In genomic region chr7:137847856-137848255, GRCm38 (mm10) we compare ENCODE assay signal across 12 mouse cellular contexts.
DNase-seq lines count a peak whose midpoint lies in the region; ATAC-seq and TF ChIP-seq lines count a peak whose summit lies in the region.
"Had no signal": no experiment of that assay in that cellular context is flagged by ENCODE, and none has a peak within 500 bp of the region (broad histone marks: within the 10 kb centered on the region; RNA-seq: fewer than 3 reads in every experiment).

No protein-coding gene starts in this region.

- intact Hi-C loops in left cerebral cortex, postnatal 4 days (cut with DNase I) = no loop called here

- H3K36me3 ChIP-seq in midbrain, postnatal 0 days (ENCODE audit: insufficient read depth, low read length) = no peaks in the 10 kb centered on the region
- H3K36me3 ChIP-seq: heart, embryonic 13.5 days; limb, embryonic 12.5 days had no signal

- H3K4me2 ChIP-seq in midbrain, postnatal 0 days (ENCODE audit: low read depth, low read length, poor library complexity, severe bottlenecking) = no peak overlapping the region
- H3K4me2 ChIP-seq: heart, embryonic 13.5 days; limb, embryonic 12.5 days had no signal

- no peaks in the 10 kb centered on the region; the same call in 1 of the 2 replicates for H3K4me1 ChIP-seq in midbrain, postnatal 0 days (ENCODE audit: insufficient read depth, low read length)
- H3K4me1 ChIP-seq: heart, embryonic 13.5 days had no signal

- no peak for ATAC-seq in midbrain, postnatal 0 days (ENCODE audit: low FRiP score)
- no peak for ATAC-seq in erythroid progenitor cell, adult 5-6 weeks (replicated peaks; ENCODE audit: low FRiP score, poor library complexity, severe bottlenecking)

- H3K4me3 ChIP-seq in midbrain, postnatal 0 days (ENCODE audit: low read depth, low read length) = no peak overlapping the region
- H3K4me3 ChIP-seq: heart, embryonic 13.5 days; limb, embryonic 12.5 days had no signal

- WGBS in midbrain, postnatal 0 days = 29% methylated on average over 11 of the region's 11 CpGs

- no peak for TF ChIP-seq CTCF in midbrain, postnatal 0 days (IDR thresholded peaks at IDR 0.05)

- peak overlapping the region; percentile 9; the same call in 1 of the 2 replicates for H3K27ac ChIP-seq in midbrain, postnatal 0 days (ENCODE audit: low read depth, low read length)
- H3K27ac ChIP-seq: heart, embryonic 13.5 days; limb, embryonic 12.5 days had no signal

- DNase-seq in cerebellum, adult 11-12 months = peak; percentile 7
- DNase-seq in cerebellum, adult 8-10 months = no peak
- peak; percentile 86 for DNase-seq in left cerebral cortex, postnatal 4 days
- no peak for DNase-seq in left cerebral cortex, adult 18-20 months (ENCODE audit: low spot score in 2 of 2)
- peak; percentile 8 for DNase-seq in layer of hippocampus, adult 11-12 months (ENCODE audit: low spot score)
- DNase-seq in midbrain, postnatal 0 days (ENCODE audit: low spot score) = peak; percentile 55
- DNase-seq in ovary, adult 18-20 months (ENCODE audit: low spot score) = no peak
- DNase-seq: kidney, postnatal 36 days; lung, adult 2 months had no signal

- no peak overlapping the region for H3K9ac ChIP-seq in midbrain, postnatal 0 days (replicated peaks; ENCODE audit: low read length, poor library complexity, severe bottlenecking)
- H3K9ac ChIP-seq: heart, embryonic 13.5 days; limb, embryonic 12.5 days had no signal

- H3K9me3 ChIP-seq in midbrain, postnatal 0 days (ENCODE audit: low read length) = no peaks in the 10 kb centered on the region
- H3K9me3 ChIP-seq: heart, embryonic 13.5 days; limb, embryonic 12.5 days had no signal

- H3K27me3 ChIP-seq in midbrain, postnatal 0 days (ENCODE audit: insufficient read depth, low read length) = no peaks in the 10 kb centered on the region
- H3K27me3 ChIP-seq: limb, embryonic 12.5 days had no signal

Comparison
In these comparisons a context has a peak if more than half of its experiments do, and no peak if none do; other contexts are left out.
1. DNase-seq: peak in cerebellum, adult 11-12 months (single experiment), left cerebral cortex, postnatal 4 days (single experiment), layer of hippocampus, adult 11-12 months (single experiment) and midbrain, postnatal 0 days (single experiment); none in cerebellum, adult 8-10 months (single experiment), left cerebral cortex, adult 18-20 months (0 of 2) and ovary, adult 18-20 months (single experiment).